Mouse (Mus musculus): ENCODE data around the gene Npepl1.

The Npepl1 gene

DNA sequence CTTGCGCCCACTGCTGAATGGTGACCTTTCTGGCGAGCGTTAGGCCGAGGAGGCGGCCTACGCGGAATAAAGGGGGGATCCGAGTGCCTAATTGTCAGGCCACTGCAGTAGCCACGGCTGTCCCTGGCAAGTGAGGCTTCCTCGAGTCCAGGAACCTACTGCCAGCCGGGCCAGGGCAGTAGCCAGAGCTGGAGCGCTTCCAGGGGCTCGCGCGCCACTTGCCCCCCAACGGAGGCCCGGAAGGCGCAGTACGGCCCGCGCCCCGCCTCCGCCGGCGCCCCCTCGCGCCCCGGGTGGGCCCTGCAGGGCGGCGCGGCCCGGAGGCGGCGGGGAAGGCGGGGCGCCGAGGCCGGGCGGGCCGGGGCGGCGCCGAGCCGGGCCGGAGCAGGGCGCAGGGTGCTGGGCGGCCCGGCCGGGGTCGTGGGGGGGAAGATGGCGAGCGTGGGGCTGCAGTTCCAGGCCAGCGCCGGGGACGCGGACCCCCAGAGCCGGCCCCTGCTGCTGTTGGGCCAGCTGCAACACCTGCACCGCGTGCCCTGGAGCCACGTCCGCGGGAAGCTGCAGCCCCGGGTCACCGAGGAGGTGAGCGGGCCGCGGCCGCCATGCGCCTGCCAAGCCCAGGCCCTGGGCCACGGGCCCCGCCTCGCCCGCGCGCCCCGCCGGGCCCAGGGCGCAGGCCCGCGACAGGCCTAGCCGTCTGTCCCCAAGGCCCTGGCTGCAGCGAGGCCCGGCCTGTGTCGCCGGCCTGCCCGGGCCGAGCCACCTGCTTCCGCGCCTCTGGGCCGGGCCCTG, at the start of gene Npepl1:
Gene Npepl1, plus strand, starts transcription at position 359 of the 792 bp plus-strand sequence.
- DNase-seq (ENCODE audit: inconsistent age in 2 of 2, low spot score in 1 of 2): peak; percentile 79 to 92

DNA sequence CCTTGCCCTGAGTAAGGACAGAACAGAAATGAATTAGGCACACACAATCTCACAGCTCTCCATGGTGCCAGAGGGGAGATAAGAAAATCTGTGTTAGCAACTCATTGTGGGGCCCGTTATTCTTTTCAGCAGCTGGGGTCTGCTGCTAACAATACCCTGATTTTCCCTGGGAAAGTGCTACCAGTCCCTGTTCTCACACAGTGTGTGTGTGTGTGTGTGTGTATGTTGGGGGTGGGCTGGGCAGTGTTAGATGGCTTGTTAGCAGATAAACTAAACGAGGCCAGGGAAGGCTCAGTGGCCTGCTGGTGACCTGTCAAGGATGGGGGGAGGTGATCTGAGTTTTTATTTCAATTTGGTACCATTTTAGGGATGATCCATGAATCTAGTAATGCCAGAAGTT, 48.9 kb upstream of the Npepl1 start:
- no peak for DNase-seq (ENCODE audit: inconsistent age in 2 of 2, low spot score in 1 of 2)

DNA sequence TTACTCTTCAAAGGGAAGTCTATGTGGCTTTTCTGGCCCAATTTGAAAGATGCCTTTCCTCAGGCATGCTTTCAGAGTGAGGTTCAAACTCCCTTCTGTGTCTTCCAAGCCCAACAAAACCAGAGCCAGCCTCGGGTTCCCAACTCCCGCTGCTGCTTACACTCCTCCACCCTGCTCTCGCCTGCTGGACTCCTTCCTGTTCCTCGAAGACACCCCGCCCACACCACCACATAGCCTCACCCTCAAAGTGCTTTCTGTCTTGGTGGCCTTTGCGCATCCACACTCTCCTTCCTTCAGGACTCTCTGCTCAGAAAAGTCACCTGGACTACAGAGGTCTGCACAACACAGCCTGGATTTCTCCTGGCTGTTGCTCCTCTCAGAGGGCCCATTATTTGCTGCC, 47.1 kb upstream of the Npepl1 start:
- DNase-seq (ENCODE audit: inconsistent age in 2 of 2, low spot score in 1 of 2): no peak

DNA sequence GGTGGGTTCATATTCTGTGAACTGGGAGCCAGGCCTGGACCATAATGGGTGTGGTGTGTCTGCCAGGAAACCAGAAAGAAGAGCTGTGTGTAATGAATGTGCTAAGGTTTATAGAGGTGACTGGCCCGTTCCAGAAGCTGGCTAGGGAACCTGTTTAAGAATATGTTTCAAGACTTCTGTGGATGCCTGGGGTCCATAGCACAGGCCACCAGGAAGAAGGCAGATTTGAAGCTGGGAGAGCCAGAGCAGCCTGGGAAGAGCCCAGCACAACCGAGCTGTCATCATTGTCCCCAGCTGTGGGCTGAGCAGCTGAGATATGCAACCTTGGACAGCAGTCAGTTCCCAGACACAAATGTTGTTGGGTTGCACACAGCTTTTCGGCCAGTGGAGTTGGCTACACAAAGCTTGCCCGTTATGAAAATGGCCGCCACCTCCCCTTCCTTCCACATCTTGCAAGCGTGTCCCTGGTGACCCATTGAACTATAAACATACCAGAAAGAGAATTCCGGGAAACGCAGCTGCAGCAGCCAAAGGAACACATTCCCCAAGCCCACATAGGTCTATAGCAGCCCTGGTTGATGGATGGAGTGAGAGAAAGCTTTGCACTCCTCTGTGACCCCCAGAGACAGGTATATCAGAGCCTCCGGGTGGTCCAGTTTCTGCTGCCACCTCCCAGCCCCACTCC, 46.5 kb upstream of the Npepl1 start:
- DNase-seq (ENCODE audit: inconsistent age in 2 of 2, low spot score in 1 of 2): no peak

DNA sequence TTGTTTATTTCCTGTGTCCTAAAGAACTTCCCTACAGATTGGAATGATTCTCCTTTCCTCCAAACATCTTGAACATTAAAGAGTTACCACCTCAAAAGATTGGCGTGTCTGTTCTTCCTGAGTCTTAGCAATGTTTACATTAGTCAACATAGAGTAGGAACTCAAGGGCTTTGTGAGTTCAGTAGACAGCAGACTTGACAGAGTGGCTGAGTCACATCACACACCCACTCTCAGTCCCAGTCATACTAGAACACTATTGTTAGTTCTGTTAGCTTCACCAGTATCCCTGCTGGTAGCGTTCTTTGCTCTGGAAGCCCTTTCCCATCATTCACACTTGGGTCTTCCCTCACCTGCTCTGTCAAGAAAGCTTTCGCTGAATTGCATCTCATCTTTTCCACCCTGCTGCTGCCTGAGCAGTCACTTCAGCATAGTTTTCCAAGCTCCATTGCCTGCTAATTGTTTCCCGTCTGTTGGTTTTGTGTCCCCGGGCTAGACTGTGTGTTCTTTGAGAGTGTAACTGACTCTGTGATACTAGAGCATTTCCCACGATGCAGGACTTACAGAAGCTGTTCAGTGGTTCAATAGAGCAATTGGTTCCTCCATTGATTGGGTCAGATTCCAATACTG, 42.2 kb upstream of the Npepl1 start:
- DNase-seq (ENCODE audit: inconsistent age in 2 of 2, low spot score in 1 of 2): no peak

DNA sequence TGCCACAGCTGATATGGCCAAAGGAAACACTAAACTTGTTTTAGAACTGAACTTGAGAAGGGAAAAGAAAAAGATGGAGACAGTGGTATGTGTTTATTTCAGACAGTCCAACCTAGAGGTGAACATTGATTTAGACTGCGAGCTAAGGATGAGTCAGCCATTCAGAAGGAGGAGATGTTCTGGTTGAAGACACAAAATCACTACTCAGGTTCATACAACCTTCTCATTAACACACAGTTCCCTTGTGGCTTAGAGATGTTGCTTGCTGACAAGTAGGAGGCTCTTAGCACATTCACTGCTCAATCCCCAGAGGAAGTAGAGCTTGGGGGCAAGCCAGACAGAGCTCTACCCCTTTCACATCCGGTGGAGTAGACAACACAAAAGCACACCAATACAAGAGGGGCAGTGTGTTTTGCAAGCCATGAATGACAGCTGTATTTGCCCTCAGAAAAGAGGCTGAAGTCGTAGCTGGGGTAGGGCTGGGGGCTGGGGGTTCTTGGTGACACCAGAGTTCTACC, 40.6 kb upstream of the Npepl1 start:
- no peak for DNase-seq (ENCODE audit: inconsistent age in 2 of 2, low spot score in 1 of 2)

DNA sequence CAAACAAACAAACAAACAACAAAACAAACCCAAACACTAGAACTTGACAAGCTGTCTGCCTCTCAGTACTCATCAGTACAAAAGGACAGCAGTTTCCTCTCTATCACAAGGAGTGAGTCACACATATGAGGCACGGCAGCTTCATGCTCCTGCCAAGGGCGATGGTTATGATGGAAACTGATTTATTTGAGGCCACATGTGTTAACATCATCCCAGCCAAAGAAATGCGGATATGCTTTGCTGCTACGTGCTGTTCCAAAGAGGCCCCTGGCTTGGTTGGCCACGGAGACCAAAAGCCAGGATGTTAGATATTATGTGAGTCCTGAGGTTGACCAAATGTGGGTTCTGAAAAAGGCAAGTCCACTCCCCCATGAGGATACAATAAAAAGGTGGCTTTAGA, 38.7 kb upstream of the Npepl1 start:
- DNase-seq (ENCODE audit: inconsistent age in 2 of 2, low spot score in 1 of 2): peak; percentile 57 to 81

DNA sequence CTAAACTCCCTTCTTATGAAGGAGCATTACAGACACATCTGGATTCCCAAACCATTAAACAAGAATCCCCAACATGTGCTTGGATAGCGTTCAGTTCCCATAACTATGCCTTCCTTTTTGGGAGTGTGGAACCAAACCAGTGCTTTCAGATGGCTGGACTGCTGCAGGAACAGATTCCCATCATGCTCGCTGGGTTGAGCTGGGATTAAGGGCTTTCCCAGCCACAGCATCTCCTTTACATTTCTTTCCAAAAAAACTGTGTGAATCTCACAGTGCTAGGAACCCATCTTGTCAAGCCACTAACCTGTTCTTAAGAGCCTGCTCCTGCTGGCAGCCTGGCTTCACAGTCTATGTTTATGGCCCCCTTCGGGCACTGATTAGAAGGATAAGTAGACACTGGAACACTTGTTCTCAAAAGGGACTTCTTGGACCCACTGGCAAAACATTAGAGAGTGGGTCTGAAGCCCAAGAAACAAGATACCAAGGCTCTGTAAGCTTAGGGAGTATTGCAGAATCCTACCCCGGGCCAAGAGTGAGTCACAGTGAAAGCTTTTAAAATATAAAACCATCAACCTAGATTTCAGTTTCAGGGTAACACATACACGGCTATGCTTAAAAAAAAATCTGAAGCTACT, 36.9 kb upstream of the Npepl1 start:
- peak in 1 of 2 experiments; percentile 71 for DNase-seq (ENCODE audit: inconsistent age in 2 of 2, low spot score in 1 of 2)

DNA sequence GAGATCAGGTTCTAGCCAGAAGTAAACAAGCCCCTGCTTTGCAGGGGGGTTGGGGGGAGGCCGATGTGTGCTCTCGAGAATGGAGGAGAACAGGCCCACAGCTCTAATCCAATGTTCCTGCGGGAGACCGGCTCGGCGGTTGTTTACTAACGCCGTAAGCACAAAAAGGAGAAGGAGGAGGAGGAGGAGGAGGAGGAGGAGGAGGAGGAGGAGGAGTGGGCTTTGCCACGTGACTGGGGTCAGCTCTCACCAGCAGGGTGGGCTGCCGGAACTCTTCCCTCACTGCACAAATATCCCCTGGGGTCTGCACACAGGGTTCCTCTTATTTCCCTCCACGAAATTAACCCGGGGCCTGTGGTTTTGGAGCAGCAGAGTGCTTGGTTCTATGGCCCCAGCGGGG, 35.5 kb upstream of the Npepl1 start:
- no peak for DNase-seq (ENCODE audit: inconsistent age in 2 of 2, low spot score in 1 of 2)

DNA sequence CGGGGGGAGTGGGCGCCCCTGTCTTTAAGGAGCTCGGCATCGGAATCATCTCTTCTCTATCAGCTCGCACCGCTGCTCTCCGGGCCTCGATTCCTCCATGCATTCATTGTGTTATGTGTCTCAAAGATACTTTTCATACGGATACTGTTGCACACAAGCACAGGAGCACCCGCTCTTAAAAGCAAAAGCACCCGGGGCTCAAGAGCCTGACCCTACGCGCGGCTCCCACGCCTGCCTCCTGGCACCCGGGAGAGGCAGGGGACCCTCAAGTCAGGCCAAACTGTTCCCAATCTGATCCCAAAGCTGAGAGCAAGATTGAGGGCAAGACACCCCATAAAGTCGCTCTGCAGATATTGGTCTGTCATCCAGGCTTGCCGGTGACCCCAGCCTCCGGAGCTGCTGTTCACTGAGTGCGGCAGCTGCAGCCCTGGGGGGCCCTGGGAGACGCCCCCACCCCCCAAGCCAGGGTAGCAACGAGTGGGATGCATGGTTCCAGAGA, 35.0 kb upstream of the Npepl1 start:
- DNase-seq (ENCODE audit: inconsistent age in 2 of 2, low spot score in 1 of 2): peak; percentile 40 to 62

DNA sequence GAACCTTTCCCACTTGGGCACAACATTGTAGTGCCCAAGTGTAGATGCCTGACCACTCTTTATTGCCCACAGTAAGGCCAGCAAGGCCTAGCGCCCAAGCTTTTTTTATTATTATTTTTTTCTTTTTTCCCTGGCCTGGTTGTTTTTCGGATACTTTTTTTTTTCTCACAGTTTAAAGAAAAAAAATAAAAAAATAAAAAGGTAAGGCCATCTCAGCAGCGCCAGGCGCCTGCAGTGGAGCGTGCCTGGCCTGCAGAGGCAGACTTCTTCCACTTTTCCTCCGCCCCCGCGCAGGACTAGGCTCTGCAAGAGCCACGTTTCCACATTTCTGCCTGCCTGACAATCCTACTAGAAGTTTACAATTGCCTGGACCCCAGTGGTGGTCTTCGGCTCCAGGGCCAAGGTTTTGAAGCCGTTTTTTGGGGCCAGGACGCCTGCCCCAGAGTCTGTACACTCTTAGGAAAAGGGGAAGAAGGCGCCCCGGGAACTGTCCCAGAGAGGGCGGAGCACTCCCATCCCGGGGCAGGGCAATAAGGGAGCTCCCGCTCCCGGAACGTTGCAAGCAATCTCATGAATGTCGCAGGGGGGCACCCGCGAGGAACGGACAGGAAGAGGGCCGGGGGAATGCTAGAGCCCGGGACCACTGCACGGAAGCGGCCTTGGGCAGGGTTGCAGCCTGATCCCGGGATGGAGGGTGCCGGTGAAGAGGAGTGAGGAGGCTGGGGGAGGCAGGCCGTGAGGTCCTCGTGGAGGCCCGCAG, 34.3 kb upstream of the Npepl1 start, which contains the start of gene Stx16:
Gene Stx16, plus strand, starts transcription at position 636 of the 760 bp plus-strand sequence.
- DNase-seq (ENCODE audit: inconsistent age in 2 of 2, low spot score in 1 of 2): peak; percentile 96 to 100

DNA sequence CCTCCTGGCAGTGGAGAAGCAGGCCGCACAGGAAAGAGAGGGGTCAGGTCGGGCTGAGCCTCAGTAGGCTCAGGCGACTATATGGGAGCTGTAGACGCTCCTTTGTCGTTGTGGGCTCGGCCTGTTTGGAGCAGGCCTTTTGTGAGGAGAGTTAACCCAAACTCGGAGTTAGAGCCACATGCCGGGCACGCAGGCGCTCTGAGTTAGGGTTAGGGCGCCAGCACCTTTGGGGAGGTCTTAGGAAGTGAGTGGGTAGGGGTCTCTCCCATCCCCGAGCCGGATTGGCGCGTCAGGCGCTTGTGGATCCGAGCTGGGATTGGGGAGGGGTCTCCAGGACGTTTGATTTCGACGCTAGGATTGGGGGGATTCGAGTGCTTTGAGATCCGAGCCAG, 33.7 kb upstream of the Npepl1 start:
- no peak for DNase-seq (ENCODE audit: inconsistent age in 2 of 2, low spot score in 1 of 2)

DNA sequence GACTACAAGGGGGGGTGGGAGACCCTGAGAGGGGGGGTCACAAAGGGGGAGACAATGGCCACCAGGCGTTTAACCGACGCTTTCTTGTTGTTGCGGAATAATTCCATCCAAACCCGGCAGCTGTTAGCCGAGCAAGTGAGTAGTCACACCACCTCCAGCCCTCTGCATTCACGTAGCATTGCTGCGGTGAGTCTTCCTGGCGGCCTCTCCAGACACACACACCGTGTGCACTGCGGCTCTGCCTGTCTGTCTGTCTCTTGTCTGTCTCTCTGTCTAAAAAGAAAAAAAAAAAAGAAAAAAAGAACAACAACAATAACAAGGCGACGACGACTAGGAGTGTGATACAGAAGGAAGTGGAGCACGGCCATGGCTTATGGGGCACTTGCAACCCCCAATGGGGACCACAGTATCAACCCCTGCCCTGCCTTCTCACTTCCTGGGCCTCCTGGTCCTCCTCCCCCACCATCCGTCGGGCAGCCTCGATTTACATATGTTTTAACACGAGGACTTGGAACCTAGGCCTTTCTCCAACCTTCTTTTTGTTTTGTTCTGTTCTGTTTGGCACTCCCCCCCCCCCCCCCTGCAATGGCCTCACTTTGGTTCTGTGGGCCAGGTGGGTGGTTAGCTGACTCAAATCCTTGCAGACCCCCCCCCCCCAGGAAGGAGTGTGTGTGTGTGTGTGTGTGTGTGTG, 33.0 kb upstream of the Npepl1 start:
- peak in 1 of 2 experiments; percentile 63 for DNase-seq (ENCODE audit: inconsistent age in 2 of 2, low spot score in 1 of 2)

DNA sequence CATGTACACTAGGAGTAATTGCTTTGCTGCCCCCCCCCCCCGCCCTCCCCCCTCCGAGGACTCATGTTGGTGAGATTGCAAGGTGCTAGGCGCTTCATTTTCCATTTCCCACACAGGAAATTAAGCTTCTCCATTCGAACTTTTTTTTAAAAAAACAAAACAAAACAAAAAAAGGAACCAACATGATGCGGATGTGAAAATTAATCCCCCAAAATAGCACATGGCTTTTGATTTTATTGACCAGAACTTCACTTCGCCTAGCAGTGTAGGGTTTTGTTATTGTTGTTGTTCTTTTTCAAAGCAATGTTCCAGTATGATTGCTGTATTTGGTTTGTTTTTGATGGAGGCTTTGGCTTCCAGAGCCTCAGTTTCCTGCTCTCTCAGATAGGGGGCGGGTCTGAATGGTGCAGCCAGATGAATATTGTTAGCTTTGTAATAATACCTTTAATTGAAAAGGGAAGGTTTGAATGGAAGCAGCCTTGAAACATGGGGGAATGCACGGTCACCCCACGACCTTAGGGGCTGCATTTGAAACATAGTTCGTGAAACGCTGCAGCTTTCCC, 32.3 kb upstream of the Npepl1 start:
- peak in 1 of 2 experiments; percentile 38 for DNase-seq (ENCODE audit: inconsistent age in 2 of 2, low spot score in 1 of 2)

DNA sequence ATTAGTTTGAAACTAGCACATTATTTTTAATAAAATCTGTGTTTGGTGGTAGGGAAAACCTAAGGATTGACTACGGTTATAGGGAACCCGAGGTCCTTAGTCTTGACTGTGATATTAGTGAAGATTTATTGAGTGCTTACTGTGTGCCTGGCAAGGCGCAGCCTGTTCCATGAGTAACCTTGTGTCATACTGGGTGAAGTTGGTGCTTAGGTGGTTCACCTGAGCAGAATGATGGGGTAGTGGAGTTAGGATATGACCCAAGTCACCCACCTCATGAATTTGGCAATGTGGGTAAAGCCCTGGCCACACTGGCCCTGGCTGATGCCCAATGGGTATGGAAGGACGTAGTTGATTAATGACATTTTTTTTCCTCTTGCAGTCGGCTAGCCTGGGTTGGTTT, 28.3 kb upstream of the Npepl1 start:
- DNase-seq (ENCODE audit: inconsistent age in 2 of 2, low spot score in 1 of 2): peak; percentile 51 to 62

DNA sequence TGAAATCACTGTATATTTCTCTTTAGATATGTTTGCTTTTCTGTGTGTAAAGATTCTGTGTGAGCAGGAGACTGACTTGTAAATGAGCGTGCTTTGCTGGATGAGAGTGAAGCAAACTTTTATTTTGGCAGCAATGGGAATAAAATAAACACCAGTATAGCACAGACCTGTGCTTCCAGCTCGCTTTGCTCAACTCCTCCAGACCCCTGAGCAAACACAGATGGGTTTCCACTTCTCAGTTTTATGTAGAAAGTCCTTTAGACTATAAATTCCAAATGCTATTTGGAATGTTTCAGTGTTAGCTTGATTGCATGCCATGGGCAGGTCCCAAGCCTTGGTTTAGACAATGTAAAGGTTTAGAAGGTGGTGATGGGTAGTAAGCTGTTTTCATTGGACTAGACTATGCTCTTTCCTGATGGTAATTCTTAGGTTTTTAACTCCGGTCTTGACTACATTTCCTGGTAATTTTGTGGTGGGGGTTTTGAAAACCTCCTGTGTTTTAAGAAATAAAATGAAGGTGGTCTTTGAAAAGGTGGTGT, 27.7 kb upstream of the Npepl1 start:
- DNase-seq (ENCODE audit: inconsistent age in 2 of 2, low spot score in 1 of 2): no peak

DNA sequence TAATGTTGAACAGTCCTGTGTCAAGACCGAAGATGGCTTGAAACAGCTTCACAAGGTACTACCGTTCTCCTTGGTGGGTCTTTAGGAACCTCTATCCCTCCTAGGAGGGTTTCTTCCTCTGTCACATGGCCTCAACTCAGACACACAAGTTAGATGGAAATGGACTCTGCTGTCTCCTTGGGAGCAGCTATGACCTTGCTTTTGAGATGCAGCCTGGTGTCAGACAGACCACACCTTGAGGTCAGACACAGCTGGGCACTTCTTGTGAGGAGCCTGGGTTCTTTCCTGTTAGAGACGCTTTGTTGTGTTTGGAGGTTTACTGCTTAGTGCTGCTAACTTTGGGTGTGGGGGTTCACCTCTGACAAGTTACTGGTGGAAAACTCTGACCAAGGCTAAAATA, 15.1 kb upstream of the Npepl1 start:
- DNase-seq (ENCODE audit: inconsistent age in 2 of 2, low spot score in 1 of 2): no peak

DNA sequence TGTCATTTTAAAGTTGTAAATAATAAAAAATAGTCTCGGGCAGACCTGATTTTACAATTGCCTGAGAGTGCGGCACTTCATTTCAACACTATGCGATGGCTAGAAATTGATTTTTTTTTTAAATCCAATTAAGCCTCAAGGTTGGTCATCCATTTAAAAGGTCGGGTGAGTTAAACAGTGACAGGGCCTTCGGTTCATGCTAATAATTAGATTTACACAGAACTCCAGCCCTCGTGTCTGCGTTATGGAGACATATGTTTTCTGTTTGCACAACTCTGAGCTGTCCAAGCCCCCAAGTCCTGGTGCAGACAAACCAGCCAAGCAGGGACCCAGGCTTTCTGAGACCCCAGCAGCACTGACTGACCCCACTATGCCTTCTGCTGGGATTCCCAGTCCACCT, 7.8 kb upstream of the Npepl1 start:
- DNase-seq (ENCODE audit: inconsistent age in 2 of 2, low spot score in 1 of 2): no peak

DNA sequence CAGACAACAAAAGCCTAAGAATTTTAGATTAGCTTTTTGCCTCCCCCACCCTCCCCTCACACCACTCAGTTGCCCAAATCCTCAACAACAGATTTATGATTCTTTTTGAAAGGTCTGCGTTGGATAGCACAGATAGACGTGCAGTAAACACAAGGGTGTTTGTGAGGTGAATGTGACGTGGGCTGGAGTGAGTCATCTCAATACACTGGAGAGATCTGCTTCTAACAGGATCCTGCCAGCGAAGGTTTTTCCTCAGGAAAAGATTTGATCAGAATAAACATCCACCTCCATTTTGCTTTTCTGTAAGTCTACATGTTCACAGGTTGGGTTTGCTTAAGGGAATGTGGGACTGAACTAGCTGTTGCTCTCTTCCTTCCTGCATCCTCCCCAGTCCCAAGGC, 6.6 kb upstream of the Npepl1 start:
- DNase-seq (ENCODE audit: inconsistent age in 2 of 2, low spot score in 1 of 2): no peak

All from adrenal gland, adult (tissue).